Mouse (Mus musculus) liver, embryonic 13.5 days (tissue): ENCODE results near the gene Oxsr1. TPM values are rescaled to one million over a fixed set of nuclear protein-coding genes. Genes with fewer than 3 reads are reported as not detected.

Experiments used
- polyA plus RNA-seq: library from polyadenylated mRNA; unstranded; fragments of >200 nt; fragmentation: Nextera tagmentation; extraction: Ambion mirVana; gene quantifications from 2 replicates; pipeline ENCODE4 v1.2.1, GENCODE M21; 2015

Oxsr1 gene
- polyA plus RNA-seq, 1 experiment from 2014 or later, result 6.0 TPM

Other genes with a start within 250 kb of the Oxsr1 start
- gene Plcd1, start 228.9 kb downstream of the Oxsr1 start, polyA plus RNA-seq, result 1.6 and 2.0 TPM in 2 replicates
- gene Dlec1, start 219.9 kb downstream of the Oxsr1 start, polyA plus RNA-seq, result not detected in 2 replicates
- 2.6 and 3.1 TPM in 2 replicates for gene Acaa1b, start 165.3 kb downstream of the Oxsr1 start, polyA plus RNA-seq
- gene Gm47289, start 163.3 kb downstream of the Oxsr1 start, polyA plus RNA-seq, result not detected in 2 replicates
- not detected in 2 replicates for gene Slc22a13, start 113.3 kb downstream of the Oxsr1 start, polyA plus RNA-seq
- 39.6 and 40.2 TPM in 2 replicates for gene Acaa1a, start 17.2 kb upstream of the Oxsr1 start, polyA plus RNA-seq
- gene Myd88, start 19.0 kb upstream of the Oxsr1 start, polyA plus RNA-seq, result 18.6 and 21.7 TPM in 2 replicates
- gene Xylb, start 35.0 kb upstream of the Oxsr1 start, polyA plus RNA-seq, result 3.6 and 4.7 TPM in 2 replicates
- not detected in 2 replicates for gene Slc22a14, start 43.1 kb upstream of the Oxsr1 start, polyA plus RNA-seq
- 1.8 and 2.1 TPM in 2 replicates for gene Acvr2b, start 79.7 kb upstream of the Oxsr1 start, polyA plus RNA-seq
- gene Exog, start 122.5 kb upstream of the Oxsr1 start, polyA plus RNA-seq, result 6.9 and 9.0 TPM in 2 replicates